Mouse (Mus musculus) mouse embryonic stem cell (cell line): ENCODE results near the gene Gatb.
"Not testable (repeated sequence)": the region's sequence is repeated elsewhere in the genome, so short reads cannot be mapped to it uniquely, and the experiment has no call there.

Source experiments
- in situ Hi-C, 2 experiments: fragments of 300-500 bp; cut with MboI; formaldehyde crosslinking; loops; 1 replicate in 1 of 2; 3 replicates in 1 of 2; pipeline ENCODE4 v1.14.3; 2019 to 2020; ENCODE audit warnings: low sequenced_read_pairs in 2 of 2, low pct_unique_long_range_greater_than_20kb in 1 of 2, mixed read lengths in 1 of 2; ENCODE audit not compliant: unreplicated experiment in 1 of 2

Gatb gene

DNA sequence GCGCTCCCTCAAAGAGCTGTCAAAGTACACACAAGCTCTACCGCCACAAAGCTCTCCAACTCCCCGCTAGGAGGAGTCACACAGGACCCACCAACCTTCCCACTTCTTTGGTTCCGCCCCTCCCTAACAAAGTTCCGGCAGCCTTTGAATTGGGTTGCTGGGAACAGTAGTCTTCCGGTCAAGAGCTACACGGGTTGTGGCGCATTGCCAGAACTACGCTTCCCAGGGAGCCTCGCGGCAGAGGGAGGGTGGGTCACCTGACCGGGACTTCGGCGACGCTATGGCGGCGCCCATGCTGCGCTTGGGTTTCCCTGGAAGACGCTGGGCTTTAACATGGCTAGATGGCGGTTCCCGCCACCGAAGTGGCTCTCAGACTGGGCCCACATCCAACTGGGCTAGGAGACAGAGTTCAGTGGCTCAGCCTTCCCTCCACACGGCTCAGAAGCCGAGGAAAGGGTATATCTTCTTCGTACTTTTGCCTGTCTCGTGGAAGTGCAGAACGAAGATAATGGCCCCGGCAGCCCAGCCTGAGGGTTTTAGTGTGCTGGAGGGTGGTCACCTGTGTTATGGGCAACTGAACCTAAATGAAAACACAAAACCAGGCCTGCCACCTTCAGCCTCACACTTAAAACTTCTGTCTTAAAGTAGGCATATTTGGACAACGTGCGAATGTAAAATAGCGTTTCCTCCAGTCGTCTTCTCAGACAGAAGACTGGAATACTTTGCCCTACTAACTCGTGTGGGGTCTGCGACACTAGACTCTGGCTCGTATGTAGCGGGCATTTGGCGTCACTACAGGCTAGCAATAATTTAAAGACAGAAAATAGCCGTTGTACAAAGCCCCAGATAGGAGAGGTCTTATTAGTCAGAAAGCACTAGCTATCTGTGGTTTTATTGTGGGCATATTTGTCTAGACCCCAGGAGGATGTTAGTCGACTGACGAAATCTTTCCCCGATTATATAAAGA is at the start of gene Gatb:
TSS of gene Gatb (plus strand) at position 256 of the 967 bp plus-strand sequence.
- in situ Hi-C loops: no loop called here

DNA sequence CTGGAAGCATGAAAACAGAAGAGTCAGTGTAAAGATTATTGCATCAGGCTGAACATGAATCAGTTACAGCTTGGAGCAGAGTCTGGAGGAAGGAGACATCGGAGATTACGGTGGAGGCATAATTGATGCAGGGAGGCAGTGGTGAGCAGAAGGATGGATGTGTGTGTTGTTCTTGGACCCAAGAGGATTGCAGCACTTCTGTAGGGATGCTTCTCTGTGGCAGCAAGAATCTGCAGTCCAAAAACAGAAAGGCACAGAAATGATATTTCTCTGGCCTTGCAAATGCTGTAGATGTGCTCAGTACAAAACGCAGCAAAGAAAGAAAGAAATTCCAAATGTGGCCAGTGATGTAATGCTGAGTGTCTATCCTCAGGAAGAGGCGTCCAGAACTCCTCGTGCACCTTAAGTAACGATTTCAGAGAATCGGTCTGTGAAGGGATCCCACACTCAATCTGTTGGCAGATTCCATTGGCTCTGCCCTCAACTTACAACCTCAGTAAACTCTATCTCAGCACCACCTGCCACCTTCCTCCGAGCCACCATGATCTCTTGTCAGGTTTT is 43.2 kb upstream of the Gatb start:
- in situ Hi-C loops: no loop called here

DNA sequence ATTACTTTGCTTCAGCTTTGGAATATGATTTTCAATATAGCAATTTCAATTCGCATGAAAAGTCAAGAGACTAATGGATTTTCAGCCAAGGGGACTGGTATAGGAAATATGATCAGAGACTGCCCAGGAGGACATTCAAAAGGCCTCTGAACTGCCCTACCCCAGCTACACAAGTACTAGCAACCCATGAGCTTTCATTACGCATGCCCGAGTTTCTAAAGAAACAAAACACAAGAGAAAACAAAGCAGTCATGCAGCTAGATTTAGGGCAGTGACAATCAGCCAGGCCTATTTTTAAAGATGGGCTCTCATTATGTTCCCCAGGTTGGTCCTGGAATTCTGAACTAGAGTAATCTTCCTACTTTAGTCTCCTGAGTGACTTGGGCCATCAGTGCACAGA is 41.5 kb upstream of the Gatb start:
- in situ Hi-C loops: no loop called here

DNA sequence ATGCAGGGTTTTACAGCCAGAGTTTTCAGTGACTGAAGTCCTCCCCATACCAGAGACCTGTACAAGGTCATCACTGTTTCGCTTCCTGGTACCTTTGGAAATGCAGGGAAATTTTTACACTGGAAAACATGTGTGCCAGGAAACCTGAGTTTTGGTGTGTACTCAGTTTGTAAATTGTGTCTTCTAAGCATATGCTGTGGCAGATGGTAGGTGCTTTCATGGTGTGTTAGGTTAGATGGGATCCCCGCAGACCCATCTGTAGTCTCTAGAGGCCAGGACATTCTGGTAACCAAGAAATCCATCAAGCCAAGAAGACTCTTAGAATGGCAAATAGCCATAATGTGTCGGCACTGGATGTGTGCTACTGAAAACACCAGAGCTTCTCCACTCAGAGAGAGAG is 38.9 kb upstream of the Gatb start:
- in situ Hi-C loops: no loop called here

DNA sequence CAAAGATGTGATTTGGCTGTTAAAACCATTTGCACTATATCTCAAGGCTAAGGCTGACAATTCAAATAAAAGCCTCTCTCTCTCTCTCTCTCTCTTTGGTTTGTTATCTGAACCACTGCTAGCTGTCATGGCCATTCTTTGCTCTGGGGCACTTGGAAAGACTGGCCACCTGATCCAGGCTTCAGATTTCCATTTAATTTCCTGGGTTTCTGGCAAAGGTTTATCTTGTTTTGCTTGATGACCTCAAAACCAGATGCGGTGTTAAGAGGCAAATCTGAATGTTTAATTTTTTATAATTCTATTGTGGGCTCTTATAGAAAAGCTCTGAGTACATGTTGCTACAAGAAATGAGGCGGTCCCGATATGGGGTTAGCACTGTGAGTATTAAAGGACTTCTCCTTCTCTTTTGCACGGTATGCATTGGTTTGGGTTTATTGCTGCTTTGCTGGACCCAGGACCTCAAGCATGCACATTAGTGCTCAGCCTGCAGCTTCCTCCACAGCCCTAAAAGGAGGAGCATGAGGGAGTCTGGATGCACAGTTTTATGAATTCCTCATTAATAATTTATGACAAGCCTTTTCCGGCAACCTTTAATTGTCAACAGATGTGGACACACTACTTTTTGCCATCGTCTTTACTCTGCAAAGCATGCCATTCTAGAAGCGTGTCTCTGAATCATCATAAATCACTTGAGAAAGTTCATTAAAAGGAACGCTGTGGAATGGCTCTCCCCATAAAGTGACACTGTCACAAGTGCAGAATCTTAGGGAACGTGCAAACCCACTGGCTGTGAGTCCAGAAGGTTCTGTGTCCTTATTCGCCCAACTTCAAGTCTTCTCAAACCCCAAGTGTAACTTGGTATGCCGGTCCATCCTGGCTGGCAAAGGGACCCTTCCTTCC is 38.0 kb upstream of the Gatb start:
- in situ Hi-C loops: no loop called here

DNA sequence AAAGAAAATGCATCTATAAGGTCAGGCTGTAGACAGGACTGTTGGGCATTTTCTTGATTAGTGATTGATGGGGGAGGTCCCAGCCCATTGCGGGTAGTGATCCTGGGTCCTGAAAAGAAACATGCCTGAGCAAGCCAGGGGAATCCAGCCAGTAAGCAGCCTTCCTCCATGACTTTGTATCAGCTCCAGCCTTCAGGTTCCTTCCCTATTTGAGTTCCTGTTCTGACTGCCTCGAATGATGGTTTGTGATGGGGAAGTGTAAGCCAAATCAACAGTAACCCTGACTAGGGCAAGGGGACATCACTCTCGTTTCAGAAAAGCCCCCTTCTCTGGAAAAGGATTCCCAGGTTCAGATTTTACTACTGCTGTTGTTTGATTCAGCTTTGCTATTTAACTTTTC is 31.2 kb upstream of the Gatb start:
- in situ Hi-C loops: no loop called here

DNA sequence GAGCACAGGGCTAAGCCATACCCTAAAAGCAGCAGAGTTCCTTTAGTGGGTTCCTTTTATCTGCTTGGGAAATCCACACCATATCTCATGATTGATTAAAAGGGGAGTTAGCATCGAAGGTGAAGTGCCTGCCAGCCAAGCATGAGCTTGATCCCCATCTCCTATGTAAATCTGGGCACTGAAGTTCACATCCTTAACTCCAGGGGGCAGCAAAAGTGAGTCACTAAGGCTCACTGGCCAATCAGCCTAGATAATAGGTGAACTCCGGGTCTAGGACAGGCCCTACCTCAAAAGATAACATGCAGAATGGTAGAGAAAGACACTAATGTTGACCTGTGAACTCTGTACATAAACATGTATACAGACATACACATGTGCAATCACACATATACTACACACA is 30.3 kb upstream of the Gatb start:
- in situ Hi-C loops: no loop called here

DNA sequence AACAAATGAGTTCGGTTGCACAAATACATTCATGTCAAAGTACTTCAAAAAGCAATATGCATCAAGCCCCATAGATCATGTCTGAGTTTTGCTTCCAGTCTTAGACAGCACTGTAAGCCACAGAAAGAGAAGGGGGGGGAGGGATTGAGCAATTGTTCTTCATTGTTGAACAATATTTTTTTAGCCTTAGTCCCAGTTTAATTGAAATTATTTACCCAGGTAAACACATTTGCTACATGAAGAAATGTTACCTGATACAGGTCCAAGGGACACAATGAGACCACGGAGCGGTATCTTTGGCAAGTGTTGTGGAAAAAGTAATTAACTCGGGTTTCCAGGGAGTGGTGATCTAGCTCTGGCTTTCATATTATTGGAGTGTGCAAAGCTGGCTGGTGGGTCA is 23.6 kb upstream of the Gatb start:
- in situ Hi-C loops: no loop called here

DNA sequence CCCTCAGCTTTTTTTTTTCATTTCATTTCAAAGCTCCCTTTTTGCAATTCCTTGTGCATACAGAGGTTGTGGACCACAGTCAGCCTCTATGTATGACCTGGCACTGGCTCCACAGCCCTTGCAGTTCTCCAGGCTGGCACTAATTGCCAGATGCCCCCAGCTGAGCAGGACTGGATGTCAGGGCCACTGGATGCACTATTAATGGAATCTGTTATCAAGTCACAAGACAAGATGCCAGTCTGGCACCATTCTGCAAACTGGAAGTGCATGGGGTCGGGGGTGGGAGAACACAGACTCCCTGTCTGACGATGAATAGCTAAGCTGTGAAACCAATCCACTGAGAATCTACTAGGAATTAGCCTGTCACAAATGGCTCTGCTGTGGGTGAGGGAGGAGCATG is 22.6 kb upstream of the Gatb start:
- in situ Hi-C loops: no loop called here

DNA sequence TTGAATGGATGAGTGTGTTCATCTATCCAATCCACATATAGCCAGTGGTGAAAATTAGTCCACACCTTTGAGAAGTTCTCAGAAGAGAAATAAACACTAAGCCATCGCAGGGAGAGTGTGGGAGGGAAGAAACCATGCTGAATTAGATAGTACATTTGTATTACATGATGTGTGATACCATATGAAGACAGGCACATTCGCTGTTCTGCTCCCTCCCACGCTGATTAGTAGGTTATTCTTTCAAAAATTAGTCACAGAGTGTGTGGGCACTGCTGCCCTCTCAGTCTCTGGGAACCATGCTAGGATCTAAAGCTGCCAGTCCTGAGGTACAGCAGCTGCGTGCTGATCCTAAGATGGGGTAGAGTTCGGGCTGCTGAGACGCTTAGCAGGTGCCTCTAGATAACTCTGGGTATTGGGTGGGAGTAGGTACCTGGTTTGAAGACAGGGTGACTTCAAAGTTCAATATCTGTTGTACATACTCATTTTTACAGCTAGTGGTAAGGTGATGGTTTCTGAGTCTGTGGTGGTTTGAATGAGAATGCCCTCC is 20.1 kb upstream of the Gatb start:
- in situ Hi-C loops: no loop called here

DNA sequence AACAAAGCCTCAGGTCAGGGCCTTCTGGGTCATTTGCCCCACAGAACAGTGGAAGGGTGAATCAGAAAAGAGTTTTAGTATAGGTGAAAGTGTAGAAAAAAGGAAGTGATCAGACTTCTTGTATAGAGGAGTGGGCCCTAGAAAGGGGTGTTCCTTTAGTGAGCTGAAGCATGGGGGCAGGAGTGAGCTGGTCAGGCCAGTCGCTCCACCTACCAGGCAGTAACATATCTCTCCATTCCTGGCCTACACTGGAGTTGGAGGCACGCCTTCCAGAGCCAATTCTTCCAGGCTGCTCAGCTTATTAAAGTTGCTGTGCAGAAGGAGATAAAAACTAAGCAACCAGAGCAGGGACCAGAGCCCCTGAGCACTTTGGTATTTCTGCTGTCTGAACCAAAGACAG is 9.3 kb upstream of the Gatb start:
- in situ Hi-C loops: no loop called here

DNA sequence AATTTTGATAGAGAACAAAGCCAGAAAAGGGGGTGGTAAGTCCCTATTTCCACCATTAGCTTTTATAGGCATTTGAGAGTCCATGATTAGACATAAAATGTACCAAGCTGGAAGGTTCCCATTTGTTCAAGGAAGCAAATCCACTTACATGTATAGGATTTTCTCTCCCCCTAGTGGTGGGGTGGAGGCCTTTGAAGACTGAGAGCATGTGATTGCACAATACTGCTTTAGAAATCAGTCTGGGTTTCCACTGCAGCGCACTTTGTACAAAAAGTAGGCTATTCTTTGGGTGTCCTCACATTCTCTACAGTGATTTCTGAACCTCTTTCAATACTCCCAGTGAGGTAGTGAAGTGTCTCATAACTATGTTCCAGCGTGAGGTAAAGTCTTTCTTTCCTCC is 2.6 kb upstream of the Gatb start:
- in situ Hi-C loops: no loop called here

DNA sequence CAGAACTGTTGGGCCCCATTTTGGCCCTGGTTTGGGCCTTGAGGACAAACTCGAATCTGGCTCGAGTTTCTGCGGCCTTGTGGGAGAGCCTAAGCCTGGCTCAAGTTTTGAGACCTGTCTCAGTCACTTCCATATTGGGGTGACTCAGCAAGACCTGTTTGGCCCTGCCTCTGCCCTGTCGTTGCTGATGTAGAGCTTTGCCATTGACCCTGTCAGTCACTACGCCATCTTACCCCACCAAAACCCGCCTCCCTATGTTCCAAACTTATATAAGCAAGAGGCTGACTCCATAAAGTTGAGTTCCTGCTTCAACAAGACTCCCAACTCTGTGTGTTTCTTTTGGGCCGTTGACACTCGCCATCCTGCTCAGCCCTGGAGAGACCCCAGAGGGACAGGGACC is 1.4 kb upstream of the Gatb start:
- in situ Hi-C loops: not testable (repeated sequence)

DNA sequence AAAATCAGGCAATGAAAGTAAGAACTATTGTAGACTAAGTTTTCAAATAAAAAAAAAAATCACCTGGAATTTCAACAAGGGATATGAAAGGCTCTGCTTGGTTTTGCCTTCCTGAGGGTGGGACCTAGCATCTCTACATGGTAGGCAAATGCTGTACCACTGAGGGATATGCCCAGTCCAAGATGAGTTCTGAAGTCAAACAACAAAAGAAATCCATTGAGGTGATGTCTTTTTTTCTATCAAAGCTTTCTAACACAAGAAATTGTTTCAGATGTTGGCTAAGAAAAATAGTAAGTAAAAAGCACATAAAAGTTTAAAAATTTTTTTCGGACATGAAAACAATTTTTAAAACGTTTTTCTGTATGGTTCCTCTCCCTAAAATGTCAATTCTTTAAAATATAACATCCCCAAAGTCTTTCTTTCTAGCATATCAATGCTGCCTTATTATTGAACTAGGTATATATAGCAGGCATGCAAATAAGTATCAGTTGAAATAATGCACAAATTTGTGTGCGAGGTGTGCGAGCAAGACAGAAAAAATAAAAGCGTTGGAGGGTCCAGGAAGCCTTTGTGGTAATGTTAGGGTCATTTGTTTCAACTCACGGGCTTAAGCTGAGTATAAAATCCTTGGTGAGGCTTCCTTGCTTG is 579 bp upstream of the Gatb start:
- in situ Hi-C loops: no loop called here

DNA sequence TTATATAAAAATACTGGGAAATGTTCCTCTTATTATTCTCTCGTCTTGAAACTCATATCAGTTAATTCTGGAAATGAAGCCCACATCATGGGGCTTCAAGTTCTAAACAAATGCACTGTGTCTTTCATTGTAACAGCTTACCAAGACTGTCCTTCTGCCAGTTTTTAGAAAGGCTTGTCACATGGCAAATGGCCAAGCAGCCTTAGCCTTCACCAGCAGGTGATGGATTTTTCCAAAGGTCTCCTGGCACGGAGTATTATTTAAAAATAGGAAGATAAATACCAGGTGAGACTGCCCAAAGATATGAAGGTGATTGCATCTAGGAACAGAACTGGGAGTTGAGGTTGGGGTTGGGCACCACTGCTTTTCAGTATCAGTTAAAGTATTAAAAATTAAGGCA is 8.8 kb downstream of the Gatb start:
- in situ Hi-C loops: no loop called here

DNA sequence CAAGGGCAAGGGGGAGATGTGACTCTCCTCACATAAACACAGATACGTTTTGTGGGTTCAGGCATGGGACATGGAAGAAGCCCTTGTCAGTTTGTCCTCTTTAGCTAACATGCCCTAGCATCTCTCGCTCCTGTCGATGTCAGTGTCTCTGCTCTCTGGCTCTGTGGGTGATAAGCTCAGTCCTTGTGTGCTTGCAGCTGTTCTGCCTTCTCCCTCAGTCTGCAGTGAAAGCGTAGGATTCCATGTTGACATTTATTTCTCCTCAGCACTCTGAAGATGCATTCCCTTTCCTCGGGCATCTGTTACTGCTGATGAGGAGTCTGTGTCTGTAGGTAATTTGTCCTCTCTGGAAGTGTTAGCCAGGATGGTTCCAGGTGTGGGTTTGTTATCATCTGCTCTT is 9.3 kb downstream of the Gatb start:
- in situ Hi-C loops: no loop called here

DNA sequence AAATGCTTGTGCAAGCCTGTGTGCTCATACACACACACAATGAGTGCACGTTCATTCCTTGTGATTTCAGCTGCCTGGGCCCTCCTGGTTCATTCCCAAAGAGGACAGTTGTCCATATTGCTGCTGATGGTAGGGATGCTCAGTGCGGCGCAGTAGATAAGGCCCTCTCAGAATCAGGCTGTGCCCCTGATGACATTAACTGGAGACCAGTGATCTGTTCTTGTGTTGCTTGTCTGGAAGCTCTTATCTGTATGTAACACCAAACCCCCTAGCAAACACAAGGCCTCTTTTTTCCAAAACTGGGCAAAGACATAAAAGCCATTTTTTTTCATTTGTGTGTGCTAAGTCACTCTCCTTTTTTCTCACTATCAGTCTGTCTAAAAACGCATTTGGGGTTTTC is 11.0 kb downstream of the Gatb start:
- in situ Hi-C loops: no loop called here

DNA sequence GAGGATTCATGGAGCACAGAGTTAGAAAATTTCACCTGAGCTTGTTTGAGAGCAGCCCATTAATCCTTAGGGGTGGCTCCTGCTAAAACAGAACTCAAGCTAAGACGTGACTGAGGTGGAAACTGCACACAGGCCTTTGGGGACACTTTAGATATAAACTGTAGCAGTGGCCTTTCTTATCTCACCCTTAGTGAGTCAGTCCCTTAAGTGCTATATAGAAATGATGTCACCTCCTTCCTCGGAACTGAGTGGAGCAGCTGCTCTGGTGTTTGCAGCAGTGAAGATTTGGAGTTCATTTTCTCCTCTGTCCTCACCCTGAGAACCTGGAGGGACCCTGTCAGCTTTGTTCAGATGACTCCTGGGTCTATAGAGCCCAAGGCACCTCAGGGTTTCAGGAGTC is 14.8 kb downstream of the Gatb start:
- in situ Hi-C loops: no loop called here
